Mouse (Mus musculus) spleen, adult 18-20 months (tissue): ENCODE data around the gene Pafah2.
"Not testable (repeated sequence)": the region's sequence is repeated elsewhere in the genome, so short reads cannot be mapped to it uniquely, and the experiment has no call there.

Experiments
- DNase-seq, 2 experiments: peaks; one replicate each; pipeline ENCODE4 v3.0.0; 2022; ENCODE audit warnings: mixed read lengths in 2 of 2

The Pafah2 gene

GRCm38 (mm10) chr4:134373295-134373694 is 22.8 kb upstream of the Pafah2 start:
- DNase-seq: no peak

DNA sequence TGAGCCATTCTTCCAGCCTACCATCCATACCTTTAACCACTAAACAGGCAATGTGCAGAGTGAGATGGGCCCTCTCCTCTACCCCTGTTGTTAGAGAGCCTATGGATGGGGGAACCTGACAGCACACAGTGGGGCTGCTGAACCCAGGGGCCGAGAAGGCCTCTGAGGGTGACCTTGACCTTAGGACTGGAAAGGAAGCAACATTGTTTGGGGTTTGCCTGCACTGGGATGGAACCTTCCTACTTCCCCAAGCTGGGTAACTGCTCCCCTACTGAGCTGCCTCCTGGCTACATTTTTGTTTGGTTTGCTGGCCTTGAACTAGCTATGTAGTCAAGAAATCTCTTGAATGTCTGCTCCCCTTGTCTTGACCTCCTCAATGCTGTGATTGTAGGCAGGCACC is 21.8 kb upstream of the Pafah2 start:
- DNase-seq: no peak

GRCm38 (mm10) chr4:134378089-134378615 is 18.0 kb upstream of the Pafah2 start:
- no peak for DNase-seq

- DNase-seq: no peak
These were observed 16.6 kb upstream of the Pafah2 start for GRCm38 (mm10) chr4:134379510-134379909.

- DNase-seq: not testable (repeated sequence)
These were observed 12.4 kb upstream of the Pafah2 start, which contains the start of gene Extl1 for GRCm38 (mm10) chr4:134383750-134384149. Gene Extl1, minus strand, starts transcription at chr4:134383850.

- DNase-seq: no peak
These were observed 8.9 kb upstream of the Pafah2 start for GRCm38 (mm10) chr4:134387268-134387667.

DNA sequence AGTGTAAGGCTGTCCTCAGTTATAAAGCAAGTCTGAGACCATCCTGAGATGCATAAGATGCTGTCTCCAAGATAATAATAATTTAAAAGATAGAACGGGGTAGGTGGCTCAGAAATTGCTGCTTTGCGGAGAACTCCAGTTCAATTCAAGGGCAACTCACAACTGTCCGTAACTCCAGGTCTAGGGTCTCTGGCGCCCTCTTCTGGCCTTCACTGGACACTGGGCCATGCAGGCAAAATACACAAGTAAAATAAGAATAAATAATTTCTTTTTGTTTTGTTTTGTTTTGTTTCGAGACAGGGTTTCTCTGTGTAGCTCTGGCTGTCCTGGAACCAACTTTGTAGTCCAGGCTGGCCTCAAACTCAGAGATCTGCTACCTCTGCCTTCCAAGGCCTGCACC is 7.7 kb upstream of the Pafah2 start:
- DNase-seq: peak; percentile 37 to 73

DNA sequence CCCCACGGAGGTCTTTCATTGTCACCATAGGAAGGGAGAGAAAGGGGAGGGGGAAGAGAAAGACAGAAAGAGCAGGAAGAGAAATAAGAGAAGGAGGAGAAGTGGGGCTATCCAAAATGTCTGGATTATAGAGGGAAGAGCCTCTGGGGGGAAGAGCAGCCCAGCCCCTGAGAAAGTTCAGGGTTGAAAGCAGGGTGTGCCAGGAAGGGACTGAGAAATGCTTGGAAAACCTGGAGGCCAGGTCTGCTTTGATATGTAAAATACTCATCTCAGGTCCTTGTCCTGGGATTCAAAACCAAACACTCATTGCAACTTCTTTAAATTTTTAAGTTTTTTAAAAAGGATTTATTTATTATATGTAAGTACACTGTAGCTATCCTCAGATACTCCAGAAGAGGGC is 4.5 kb upstream of the Pafah2 start:
- no peak for DNase-seq

DNA sequence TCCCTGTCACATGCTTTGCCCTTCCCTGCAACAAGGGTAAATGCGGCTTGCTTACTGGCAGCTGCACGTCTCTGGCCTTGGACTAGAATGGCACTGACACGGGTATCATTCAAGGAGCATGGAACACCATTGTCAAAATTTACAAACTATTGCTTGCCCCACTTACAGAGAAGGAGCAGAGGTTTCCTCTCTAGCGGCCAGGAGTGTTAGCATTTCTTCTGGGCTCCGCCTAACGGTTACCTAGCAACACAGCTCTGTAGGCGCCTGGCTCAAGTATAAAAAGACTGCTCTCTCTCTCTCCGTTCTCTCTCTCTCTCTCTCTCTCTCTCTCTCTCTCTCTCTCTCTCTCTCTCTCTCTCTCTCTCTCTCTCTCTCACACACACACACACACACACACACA is 3.5 kb upstream of the Pafah2 start:
- DNase-seq: no peak

GRCm38 (mm10) chr4:134393026-134393425 is 3.1 kb upstream of the Pafah2 start:
- DNase-seq: no peak

- no peak for DNase-seq
These were observed 978 bp upstream of the Pafah2 start for GRCm38 (mm10) chr4:134395142-134395541.

GRCm38 (mm10) chr4:134397121-134397520 is 1.0 kb downstream of the Pafah2 start:
- DNase-seq: no peak

- DNase-seq: no peak
These were observed 1.6 kb downstream of the Pafah2 start for GRCm38 (mm10) chr4:134397732-134398131.

DNA sequence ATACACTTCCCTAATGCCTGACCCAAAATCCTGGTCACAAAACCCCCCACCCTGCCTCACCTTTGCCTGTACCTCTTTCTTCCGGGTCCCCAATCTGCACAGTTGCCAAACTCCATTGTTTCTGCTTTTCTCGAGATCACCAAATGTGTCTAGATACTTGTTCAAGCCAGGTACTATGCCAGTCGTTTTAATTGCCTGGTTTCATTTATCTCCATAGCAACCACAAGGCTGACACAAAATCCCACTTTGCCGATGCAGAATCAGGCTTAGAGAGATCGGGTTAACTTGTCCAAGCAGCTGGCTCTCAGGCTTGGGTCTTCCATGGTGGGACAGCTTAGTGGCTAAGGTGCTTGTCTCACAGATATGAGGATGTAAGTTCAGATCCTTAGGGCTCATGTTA is 4.1 kb downstream of the Pafah2 start:
- DNase-seq: no peak

DNA sequence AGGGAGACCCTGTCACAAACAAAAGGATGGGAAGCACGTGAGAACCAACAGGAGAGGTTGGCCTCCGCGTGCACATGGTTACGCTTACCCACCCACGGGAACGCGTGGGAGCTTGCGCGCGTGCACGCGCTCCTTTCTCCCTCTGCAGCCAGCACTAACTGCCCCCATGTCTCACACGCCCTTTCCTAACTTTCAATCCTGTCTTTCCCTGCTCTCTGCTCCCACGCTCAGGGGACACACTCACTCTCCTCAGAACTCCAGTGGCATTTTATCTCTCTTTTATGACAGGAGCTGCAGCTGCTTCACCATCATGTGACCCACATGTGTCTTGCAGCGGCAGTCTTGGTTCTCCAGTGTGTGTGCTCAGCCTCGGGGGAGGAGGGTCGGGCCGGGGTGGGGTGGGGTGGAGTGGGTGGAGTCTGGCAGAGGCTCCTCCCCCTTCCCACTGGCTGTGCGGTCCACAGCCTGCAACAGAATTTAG is 5.1 kb downstream of the Pafah2 start:
- DNase-seq: peak in 1 of 2 experiments; percentile 32

GRCm38 (mm10) chr4:134401856-134402570 is 5.9 kb downstream of the Pafah2 start:
- no peak for DNase-seq

DNA sequence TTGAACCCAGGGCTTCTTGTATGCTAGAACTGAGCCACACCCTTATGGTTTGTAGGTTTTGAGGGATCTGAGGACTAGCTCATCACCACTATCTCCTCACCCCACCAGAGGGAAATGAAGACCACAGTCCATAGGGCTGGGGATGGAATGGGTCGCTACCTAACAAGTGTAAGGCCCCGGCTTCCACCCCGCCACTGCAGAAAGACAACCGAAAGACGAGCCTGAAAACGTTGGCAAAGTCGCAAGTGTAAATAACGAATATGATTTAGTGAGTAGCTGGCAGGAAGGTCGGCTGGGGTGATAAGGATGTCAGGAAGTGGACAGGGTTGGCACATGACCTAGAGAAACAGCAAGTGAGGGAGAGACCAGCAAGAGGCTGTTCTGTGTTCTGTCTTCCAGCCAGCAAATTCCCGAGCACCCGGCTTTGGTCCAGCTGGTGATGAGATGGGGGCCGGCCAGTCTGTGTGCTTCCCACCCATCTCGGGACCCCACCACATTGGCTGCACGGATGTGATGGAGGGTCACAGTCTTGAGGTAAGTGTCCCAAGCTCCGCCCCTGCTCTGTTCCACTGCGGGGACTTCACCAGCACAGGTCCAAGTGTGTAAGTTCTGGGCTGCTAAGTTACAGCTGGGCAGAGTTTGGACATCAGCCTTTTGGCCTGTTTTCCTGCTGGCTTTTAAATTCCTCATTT is 6.6 kb downstream of the Pafah2 start:
- no peak for DNase-seq

GRCm38 (mm10) chr4:134403721-134404120 is 7.6 kb downstream of the Pafah2 start:
- no peak for DNase-seq

DNA sequence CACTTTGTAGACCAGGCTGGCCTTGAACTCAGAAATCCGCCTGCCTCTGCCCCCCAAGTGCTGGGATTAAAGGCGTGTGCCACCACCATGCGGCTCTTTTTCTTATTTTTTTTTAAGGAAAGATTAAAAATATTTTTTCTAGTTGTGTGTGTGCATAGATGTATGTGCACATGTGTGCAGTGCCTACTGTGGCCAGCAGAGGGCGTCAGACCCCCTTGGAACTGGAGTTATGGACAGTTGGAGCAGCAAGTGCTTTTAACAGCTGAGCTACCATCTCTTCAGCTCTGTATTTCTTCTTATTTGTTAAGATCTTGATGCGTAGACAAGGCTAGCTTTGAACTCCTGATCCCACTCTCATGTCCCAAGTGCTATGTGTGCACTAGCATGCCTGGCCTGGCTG is 13.2 kb downstream of the Pafah2 start:
- DNase-seq: no peak

DNA sequence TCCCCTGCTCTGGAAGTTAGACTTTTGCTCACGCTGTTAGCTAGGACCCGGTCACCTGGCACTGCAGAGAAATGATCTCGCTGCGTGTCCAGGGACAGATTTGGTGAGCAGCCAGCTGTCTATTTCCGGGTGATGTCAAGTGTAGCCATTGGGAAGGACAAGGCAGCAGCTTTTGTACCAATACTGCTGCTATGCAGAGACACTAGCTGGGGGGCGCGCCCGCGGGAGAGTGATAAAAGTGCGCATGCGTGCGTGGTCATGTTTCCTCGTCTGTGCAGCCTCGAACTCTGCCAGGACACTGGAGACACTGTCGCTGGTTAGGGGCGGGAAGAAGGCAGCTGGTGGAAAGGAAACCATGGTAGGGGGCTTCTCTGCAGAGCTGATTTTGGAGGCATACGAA is 20.1 kb downstream of the Pafah2 start:
- DNase-seq: no peak

GRCm38 (mm10) chr4:134416602-134417001 is 20.5 kb downstream of the Pafah2 start:
- DNase-seq: no peak

GRCm38 (mm10) chr4:134417111-134417510 is 21.0 kb downstream of the Pafah2 start:
- DNase-seq: no peak

GRCm38 (mm10) chr4:134421971-134422370 is 25.9 kb downstream of the Pafah2 start:
- DNase-seq: no peak

- no peak for DNase-seq
These were observed 27.8 kb downstream of the Pafah2 start for GRCm38 (mm10) chr4:134423949-134424348.
